Mouse (Mus musculus): ENCODE results near the gene Nr2f2. TPM values are rescaled to one million over a fixed set of nuclear protein-coding genes. Genes with fewer than 3 reads are reported as not detected.

The Nr2f2 gene
- total RNA-seq, 1 experiment from 2014 or later = 101 TPM

DNA sequence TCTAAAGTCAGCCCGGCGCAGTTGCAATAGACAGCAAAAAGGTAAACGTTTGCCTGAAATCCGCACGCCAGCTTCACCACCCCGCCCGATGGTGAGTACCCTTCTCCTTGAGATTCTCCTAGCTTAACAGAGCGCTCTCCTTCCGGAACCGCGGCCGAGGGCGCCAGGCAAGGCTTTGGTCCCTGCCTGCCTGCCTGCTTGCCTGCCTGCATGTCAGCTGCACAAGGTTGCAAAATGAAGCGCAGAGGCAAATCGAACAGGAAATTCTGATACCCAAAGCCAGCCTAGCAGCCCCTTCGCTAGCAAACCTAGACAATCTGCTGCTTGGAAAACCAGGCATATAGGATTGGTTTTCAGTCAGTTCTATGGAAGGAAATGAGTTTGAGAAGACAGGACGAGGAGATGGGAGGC, 1.1 kb downstream of the Nr2f2 start:
- DNase-seq = peak; percentile 72

DNA sequence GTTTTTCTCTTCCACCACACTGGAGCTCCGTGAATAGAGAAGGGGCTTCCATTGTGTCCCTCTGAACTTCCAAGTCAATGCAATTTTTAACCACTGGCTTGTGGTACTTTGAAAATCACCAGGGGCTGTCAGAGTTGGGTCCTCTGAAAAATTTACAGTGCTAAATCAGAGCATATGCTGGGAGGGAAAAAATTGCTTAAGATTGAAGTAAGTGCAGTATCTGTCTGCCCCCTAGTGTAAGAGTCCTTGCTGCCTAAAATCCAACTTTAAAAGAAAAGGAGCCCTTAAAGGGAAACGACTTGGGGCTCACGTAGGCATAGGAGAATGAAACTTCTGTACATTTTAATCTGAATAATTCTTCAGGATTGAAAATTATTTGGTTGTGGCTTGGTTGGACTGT, 1.7 kb downstream of the Nr2f2 start:
- DNase-seq = no peak

DNA sequence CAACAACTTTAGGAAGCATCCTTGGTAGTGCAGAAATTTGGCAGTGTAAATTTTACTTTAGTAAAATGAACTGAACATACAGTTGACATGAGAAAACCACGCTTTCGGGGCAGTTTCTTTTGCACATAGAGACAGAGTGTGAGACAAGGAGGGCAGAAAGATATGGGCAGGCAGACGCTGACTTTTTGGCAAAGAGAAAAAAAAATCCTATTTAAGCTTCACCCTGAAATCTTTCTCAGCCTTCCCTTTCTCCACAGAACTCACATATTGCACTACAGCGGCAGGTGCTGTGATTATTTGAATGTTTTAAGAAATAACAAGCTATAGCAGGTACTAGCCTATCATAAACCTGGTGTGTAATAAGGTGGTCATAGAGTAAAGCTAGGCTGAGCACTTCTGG, 3.2 kb downstream of the Nr2f2 start:
- no peak for DNase-seq

DNA sequence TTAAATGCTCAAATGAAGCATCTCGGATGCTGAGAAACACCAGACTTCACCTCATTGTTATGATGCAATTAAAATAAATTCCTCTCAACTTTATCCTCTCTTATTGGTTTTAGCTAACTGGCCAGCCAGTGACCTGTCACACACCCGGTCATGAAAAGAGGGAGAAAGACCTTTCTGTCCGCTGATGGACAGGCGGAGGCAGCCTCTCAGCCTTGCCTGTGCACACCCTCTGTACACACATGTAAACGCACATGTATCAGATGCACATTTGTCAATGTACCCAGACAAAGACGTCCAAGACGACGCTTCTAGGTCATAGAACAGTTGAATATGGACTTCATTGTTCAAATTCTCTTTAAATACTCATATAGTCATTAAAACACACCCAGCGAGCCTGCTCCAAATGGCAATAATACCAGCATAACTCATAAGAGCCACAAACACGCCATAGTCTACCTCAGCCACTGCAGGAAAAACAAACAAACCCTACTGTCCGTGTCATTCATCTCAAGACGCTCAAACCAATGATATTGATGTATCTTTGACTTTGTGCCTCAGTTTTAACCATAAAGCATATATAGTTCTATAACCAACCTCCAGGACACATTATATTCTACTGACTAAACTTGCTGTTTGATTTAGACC, 3.9 kb downstream of the Nr2f2 start:
- no peak for DNase-seq

DNA sequence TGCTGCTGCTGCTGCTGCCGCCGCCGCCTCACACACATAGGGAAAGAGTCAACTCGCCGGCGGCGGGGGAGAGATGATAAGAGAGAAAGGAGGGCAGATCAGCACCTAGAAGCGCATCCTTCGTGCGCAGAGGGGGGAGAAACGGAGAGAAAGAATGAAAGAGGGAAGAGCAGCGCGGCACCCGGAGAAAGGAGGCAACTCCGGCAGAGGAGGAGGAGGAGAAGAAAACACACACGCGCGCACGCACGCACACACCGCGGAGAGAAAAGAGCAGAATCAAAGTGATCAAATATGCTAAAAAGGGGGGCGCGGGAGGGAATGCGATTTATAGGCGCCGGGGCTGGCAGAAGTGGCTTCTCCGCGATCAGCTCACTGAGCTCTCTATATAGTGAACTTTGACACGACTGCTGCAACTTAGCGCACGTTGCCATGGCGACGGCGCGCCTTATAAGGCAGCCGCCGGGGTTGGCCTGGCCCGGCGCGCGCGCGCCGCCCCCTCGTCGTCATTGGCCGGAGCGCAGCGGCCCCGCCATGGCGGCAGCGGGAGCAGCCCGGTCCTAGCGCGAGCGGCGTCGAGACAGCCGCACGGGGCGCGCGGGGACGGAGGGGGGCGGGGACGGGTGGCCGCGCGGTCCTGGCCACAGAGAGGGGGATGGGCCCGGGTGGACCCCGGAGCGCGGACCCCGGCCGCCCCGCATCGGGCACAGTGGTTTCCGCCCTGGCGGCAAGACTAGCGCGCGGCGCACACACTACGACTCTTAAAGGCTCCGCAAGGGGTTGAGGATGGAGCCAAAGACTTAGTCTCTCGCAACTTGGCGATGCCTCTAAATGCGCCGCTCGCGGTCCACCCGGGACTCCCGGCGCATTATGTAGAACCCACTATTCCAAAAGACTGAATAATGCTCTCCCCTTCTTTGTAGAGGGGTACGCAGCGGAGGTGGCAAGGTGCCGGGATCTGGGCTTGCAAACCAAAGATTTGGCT, 4.9 kb downstream of the Nr2f2 start:
- peak; percentile 97 for DNase-seq

DNA sequence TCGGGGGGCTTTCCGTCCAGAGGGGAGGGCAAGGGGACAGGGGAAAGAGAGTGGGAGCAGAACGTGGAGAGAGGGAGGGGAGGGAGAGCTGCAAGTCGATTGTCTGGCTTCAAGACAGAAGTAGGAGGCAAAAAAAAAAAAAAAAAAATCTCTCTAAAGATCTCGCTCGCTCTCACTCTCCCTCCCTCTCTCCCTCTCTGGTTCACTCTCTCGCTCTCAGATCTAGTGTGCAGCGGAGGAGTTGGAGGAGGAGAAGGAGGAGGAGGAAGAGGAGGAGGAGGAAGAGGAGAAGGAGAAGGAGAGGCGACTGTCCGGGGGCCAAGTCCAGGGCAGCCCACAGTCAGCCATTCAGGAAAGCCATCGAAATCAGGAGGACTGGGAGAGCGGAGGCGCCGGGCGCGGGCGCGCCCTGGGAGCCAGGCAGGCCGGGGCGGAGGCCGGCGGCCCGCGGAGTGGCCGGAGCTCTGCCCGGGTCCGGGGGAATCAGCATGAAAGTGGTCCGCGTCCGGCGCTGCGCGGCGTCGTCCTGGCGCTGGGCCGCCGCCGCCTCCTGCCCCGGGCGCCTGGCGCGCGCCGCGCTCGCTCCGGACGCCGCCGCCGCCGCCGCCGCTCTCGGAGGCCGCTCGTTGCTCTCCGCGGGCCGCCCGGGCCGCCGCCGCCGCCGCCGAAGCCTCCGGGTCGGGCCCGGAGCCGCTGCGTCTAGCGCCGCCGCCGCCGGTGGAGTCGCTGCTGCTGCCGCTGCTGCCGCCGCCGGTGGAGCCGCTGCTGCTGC, 5.7 kb downstream of the Nr2f2 start:
- peak; percentile 39 for DNase-seq

DNA sequence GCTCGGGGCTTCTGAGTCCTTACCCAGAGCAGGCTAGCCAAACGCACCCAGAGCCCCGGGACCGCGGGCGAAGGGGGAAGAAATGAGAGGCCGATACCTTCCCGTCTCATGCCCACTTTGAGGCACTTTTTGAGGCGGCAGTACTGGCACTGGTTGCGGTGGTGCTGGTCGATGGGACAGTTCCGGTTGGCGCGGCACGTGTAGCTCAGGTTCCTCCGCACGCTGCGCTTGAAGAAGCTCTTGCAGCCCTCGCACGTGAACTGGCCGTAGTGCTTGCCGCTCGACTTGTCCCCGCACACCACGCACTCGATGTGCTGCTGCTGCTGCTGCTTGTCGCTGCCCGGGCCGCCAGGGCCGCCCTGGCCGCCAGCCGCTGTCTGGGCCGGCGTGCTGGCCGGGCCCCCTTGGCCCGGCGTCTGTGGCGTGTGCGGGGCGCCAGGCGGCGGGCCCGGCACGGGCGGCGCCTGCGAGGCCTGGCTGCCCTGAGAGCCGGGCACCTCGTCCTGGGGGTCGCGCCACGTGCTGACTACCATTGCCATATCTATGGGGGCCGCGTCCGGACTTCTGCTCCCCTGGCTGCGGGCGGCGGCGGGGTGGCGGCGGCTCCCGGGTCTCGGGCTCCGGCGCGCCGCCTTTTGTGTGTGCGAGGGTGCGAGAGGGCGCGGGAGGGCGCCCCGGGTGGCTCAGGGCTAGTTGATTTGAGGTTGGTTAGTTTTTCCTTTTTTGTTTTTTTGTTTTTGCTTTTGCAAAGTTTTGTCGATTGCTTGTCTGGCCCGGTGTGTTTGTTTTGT, 6.5 kb downstream of the Nr2f2 start:
- DNase-seq = peak; percentile 48

DNA sequence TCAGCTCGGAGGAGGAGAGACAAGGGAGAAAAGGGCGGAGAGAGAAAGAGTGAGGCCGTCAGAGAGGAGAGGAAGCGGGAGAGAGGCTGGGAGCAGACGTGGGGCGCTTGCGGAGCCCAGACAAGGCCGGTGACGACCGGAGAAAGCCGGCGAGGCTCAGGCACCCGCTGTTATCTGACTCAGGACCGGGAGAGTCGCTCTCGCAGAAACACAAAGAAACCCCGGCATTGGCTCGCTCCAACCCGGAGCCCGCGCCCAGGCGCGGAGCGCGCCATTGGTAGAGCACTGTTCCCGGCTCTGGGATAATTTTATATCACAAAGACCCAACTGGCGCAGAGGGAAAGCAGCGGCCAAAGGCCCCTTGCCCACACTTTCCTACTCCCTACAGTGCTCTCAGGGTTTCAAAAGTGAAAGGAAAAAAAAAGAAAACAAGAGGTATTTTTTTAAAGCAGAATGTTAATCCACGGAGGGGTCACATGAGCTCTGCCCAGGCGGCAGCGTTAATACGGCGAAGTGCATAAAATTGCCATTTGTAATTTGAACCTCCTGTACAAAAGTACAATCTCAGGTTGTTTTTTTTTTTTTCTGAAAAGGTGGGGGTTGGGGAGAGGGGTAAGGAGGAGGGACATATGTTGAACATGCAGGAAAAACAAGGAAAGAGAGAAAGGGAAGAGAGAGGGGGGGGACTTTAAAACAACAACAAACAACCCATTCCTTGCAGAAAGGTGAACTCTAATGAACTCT, 7.5 kb downstream of the Nr2f2 start:
- no peak for DNase-seq

DNA sequence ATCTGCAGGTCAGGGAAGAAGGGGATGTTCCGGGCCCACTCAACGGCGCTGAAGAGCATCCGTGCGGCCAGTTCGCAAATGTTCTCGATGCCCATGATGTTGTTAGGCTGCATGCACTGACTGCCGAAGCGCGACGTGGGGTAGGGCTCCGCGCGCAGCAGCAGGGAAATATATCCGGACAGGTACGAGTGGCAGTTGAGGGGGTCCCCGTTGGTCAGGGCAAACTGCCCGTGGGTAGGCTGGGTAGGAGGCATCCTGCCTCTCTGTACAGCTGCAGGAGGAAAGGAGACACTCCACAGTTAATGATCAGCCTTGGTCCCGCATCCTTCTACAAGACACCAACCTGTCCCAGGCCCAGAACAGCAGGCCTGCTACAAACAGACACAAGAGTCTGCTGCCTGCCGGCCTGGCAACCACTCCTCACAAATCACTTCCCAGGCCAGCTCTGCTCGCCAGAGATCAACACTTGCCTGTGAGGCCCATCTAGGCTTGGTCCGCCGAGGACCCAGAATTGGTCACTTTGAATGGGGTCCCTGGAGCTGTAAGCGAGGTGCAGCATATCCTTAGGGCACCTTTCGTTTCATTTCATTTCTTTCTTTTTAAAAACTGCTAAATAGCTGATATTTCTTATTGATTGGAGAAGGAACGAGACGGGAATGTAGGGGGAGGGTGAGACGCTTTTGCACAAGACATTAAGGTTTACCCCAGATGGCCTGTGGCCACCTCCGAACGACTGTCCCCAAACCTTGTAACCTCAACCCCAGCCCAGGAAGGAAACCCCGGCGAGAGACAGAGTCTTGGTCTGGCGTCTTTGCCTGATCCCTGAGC, 8.3 kb downstream of the Nr2f2 start:
- no peak for DNase-seq

DNA sequence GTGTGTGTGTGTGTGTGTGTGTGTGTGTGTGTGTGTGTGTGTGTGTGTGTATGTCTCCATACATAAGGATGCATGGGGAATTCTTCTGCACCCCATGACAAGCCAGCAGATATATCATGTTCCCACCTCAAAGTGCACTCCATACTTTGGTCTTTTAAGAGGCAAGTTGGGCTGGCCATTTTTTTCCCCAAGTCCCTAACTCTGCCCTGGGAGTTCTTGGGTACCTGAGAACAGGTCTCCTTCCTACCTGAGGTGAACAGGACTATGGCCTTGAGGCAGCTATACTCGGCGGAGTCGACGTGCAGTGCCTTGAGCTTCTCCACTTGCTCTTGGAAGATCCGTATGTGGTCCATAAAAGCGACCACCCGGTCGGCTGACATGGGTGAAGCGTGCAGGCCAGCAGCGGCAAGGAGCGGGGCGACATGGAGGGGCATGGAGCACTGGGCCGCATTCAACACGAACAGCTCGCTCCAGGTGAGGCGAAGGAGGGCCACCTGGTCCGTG, 9.0 kb downstream of the Nr2f2 start:
- DNase-seq = no peak

DNA sequence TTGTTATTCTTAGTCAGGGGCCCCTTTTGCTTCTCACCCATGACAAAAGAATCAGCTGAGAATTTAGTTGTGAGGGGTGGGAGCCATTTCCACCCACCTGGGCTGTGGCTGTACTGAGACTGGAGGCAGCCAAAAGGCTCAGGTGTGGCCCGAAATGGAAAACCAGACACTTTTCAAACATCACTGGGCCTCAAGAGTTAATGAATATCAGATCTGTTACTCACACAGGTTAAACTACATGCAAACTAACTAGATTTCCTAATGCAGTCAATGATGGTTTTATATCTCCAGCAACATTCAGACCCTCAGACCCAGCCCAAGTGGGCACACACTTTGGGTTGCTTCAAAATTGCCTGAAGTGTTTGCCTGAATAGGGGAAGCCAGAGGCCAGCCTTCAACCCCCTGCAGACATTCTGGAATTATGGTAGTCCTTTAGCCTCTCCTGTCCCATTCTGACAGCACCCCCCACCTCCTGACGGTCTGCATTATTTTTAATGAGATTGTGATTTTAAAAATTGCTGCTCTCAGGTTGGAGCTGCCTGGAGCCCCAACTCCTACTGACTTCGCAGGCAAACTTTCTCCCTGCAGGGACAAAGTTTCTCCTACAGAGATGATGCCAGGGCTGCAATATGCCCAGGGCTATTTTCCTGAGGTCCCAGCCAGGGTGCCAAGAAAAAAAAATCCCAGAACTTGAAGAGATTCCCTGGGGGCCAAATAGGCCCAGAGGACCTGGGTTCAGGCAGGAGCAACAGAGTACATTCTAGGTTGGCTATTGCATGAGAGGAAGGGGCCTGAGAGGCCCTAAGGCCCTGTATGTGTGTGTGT, 9.6 kb downstream of the Nr2f2 start:
- DNase-seq = no peak

DNA sequence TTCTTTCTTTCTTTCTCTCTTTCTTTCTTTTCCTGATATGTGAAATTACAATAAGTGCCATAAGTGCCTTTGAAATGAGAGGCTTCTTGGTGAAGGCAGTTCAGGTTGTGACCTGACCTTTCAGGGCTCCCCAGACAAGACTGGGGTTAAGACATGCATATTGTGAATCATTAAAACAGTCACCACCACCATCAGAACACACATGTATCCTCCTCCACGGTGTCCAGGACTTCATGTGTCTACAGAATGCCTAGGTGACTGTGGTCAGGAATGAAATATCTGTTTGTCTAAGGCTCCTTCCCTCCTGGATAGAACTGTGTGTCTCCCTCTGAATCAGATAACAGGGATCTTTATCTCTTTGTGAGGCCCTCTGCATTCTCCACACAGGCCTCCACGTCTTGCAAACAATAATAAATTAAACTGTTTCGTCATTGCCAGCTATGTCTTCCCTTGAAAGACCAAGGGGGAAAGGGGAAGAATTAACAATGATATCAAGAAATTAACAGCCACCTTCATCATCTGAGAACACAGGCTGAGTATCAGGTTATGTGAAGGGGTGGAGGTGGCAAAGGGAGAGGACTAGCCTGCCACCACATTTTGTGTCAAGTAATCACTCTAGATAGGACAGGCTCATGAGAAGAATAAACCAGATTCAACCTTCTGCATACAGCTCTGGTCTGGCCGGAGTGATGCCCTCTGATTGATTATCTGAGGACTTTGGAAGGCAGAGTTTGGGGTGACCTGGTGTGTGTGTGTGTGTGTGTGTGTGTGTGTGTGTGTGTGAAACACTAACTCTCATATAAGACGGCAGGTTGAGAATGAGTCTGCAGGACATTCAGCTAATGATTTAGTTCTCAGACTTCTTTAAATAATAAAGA, 10.6 kb downstream of the Nr2f2 start:
- DNase-seq = no peak

DNA sequence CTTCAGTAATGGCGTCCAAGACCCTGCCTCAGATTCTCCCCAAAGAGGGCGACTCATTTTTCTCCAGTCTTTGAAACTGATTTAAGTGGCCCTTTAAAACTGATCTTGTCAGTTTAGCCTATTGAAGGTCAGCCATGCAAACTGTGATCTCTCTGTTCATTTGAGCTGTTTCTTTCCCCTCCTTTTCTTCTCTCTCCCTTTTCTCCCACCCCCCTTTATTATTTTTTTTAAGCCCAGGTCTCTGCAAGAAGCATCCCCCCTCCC, 11.2 kb downstream of the Nr2f2 start:
- DNase-seq = no peak

DNA sequence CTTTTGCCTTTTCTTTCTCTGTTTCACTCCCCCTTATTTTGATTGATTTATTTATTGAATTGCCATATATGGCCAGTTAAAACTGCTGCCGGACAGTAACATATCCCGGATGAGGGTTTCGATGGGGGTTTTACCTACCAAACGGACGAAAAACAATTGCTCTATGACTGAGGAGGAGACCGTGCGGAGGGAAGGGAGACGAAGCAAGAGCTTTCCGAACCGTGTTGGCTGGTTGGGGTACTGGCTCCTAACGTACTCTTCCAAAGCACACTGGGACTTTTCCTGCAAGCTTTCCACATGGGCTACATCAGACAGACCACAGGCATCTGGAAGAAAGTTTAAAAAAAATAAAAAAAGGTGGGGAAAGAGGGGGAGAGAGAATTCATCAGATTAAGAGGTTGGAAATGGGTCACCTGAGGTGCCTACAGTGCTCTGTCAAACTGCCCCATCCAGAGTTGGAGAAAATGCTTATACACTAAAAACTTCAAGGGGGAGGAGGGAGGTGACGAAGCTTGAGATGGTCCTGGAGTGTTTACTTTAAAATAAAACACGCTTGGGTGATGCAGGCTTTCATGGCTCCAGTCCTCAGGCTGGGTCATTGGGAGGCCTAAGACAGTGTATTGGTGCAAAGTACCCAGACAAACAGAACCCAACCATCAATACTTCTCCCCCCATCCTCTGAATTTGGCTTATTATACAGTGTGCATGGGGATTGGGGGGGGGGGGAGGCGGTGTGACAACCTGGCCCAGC, 11.8 kb downstream of the Nr2f2 start:
- no peak for DNase-seq

DNA sequence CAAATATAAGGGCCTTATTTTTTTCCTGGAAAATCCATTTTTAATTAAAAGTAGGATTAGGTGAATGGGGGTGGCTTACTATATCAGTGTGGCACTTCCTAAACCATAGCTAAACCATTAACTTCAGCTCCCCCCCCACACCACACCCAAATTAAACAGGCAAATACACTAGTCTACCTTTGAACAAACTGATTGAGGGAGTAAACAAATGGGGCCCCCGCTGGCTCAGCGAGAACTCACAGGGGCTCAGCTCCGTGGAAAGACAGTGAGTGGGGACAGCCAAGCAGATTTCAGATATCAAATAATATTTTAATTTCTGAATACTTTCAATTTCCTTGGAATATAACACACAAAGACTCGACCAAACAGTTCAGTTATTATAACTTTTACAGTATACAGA, 13.4 kb downstream of the Nr2f2 start:
- DNase-seq = no peak

DNA sequence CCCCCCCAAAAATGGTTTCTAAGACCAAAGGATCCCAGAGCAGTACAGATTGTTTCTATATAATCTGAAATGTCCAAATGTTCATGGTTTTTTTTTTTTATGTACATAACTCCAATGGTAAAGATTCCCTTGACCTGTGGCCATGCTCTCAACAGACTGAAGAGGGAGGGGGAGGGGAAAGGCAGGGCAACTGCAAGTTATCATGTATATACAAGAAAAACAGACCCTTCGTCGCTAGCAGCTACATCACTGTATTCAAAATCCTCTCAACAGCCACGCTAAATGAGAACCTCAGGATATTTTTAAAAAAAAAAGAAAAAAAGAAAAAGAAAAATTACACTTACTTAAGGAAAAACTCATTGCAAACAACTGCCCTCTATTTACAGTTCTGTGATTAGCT, 13.9 kb downstream of the Nr2f2 start:
- DNase-seq = no peak

DNA sequence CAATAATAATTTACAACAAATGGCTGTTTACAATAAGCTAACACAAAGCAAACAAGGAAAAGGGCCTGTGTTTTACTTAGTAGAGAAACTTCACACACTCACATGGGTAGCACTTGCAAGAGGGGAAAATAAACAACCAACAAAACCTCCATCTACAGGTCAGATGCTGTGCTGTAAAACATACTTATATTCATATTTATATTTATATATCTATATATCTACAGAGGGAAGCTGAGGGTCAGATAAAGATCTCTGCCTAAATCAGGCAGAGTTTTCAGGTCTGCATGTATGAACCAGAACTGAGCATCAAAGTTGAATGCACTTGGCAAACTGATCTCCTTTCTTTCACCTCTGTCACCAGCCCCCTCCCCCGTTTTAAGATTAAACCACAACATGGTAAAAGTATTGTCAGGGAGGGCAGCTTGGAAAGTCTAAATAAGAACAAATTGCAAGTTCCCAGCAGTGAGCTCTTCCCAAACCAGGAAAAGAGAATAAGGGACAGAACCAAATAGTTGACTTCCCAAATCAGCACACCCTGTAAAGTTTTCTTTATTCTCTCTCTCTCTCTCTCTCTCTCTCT, 14.5 kb downstream of the Nr2f2 start:
- DNase-seq = no peak
